Mouse (Mus musculus) thymus, adult 2 months (tissue): Measurements from ENCODE around the gene Mmrn1. TPM values are rescaled to one million over a fixed set of nuclear protein-coding genes. Genes with fewer than 3 reads are reported as not detected.

Experiments
- DNase-seq: peaks from one replicate; pipeline ENCODE4 v3.0.0; 2021
- H3K27ac ChIP-seq: fragments of 200-500 bp; 2 replicates; pipeline ENCODE4 v1.5.1; 2012; ENCODE audit warnings: low read length, control low read depth; ENCODE audit not compliant: control insufficient read depth, insufficient read depth
- H3K27me3 ChIP-seq: fragments of 200-500 bp; 2 replicates; pipeline ENCODE4 v1.6.1; 2012; ENCODE audit warnings: mild to moderate bottlenecking, low read length, moderate library complexity, mixed read lengths; ENCODE audit not compliant: control insufficient read depth, insufficient read depth
- H3K36me3 ChIP-seq: fragments of 200-500 bp; 2 replicates; pipeline ENCODE4 v1.6.1; 2012; ENCODE audit warnings: mild to moderate bottlenecking, low read length, moderate library complexity; ENCODE audit not compliant: control insufficient read depth, insufficient read depth
- H3K4me1 ChIP-seq: fragments of 200-500 bp; replicated peaks from 2 replicates; pipeline ENCODE4 v1.6.1; 2012; ENCODE audit warnings: low read length; ENCODE audit not compliant: control insufficient read depth, insufficient read depth
- H3K4me3 ChIP-seq: fragments of 200-500 bp; 2 replicates; pipeline ENCODE4 v1.5.1; 2012; ENCODE audit warnings: mild to moderate bottlenecking, low read length, control low read depth, moderate library complexity; ENCODE audit not compliant: control insufficient read depth, insufficient read depth
- CTCF ChIP-seq: fragments of 200-500 bp; IDR thresholded peaks from 2 replicates; pipeline ENCODE4 v1.5.1; 2012; ENCODE audit warnings: mild to moderate bottlenecking, control low read depth, low read length, moderate library complexity, borderline replicate concordance; ENCODE audit not compliant: control insufficient read depth, poor library complexity, insufficient read depth; ENCODE audit errors: extremely low read depth
- POLR2A ChIP-seq: fragments of 200-500 bp; IDR thresholded peaks from 2 replicates; pipeline ENCODE4 v1.6.1; 2012; ENCODE audit warnings: mild to moderate bottlenecking, low read length, control low read depth, moderate library complexity; ENCODE audit not compliant: control insufficient read depth, poor library complexity, insufficient read depth; ENCODE audit errors: extremely low read depth
- WGBS: fragments of 180-500 bp; shearing (Covaris S2); methylation state at CpG from one replicate; pipeline ENCODE4 v1.1.7; 2018; 5-methylcytosine and 5-hydroxymethylcytosine counted together
- polyA plus RNA-seq: library from polyadenylated mRNA; depleted of rRNA; stranded (reverse); fragments of >200 nt; gene quantifications from 2 replicates; pipeline ENCODE4 v1.2.3, GENCODE M21; 2012

Mmrn1 gene
- polyA plus RNA-seq, 1 experiment: 0.13 TPM

- no peak for DNase-seq
- no peaks in the 10 kb centered on the region for H3K27me3 ChIP-seq
- H3K4me1 ChIP-seq: no peaks in the 10 kb centered on the region
- WGBS: 93% methylated on average over 11 of the region's 11 CpGs
- no peaks in the 10 kb centered on the region for H3K36me3 ChIP-seq
- TF ChIP-seq POLR2A: no peak
- no peak for TF ChIP-seq CTCF
- no peak overlapping the region for H3K4me3 ChIP-seq
- H3K27ac ChIP-seq: no peak overlapping the region
Observed at GRCm38 (mm10) chr6:60986914-60987313, 62.1 kb downstream of the Mmrn1 start.

GRCm38 (mm10) chr6:60987804-60988203 lies 63.0 kb downstream of the Mmrn1 start:
- WGBS: 92% methylated on average over 3 of the region's 3 CpGs
- Histone ChIP-seq H3K27me3 (no peaks in the 10 kb centered on the region), H3K27ac (no peak overlapping the region), H3K36me3 (no peaks in the 10 kb centered on the region), H3K4me3 (no peak overlapping the region), H3K4me1 (no peaks in the 10 kb centered on the region)
- DNase-seq: no peak
- no peak for TF ChIP-seq CTCF
- TF ChIP-seq POLR2A: no peak

- TF ChIP-seq CTCF (no peak), POLR2A (no peak)
- Histone ChIP-seq H3K4me3 (no peak overlapping the region), H3K27me3 (no peaks in the 10 kb centered on the region), H3K27ac (no peak overlapping the region), H3K4me1 (no peaks in the 10 kb centered on the region), H3K36me3 (no peaks in the 10 kb centered on the region)
- DNase-seq: no peak
- 98% methylated on average over 1 of the region's 1 CpGs for WGBS
Observed at GRCm38 (mm10) chr6:60992366-60992765, 67.6 kb downstream of the Mmrn1 start.

- H3K27ac ChIP-seq: no peak overlapping the region
Observed at GRCm38 (mm10) chr6:60993386-60994108, 68.8 kb downstream of the Mmrn1 start.

GRCm38 (mm10) chr6:60994114-60994513 lies 69.3 kb downstream of the Mmrn1 start:
- Histone ChIP-seq H3K4me1 (no peaks in the 10 kb centered on the region), H3K36me3 (no peaks in the 10 kb centered on the region), H3K27ac (no peak overlapping the region), H3K27me3 (no peaks in the 10 kb centered on the region), H3K4me3 (no peak overlapping the region)
- no peak for TF ChIP-seq CTCF
- no peak for TF ChIP-seq POLR2A
- 79% methylated on average over 6 of the region's 6 CpGs for WGBS
- DNase-seq: no peak

More at GRCm38 (mm10) chr6:60993386-60994108, 68.8 kb downstream of the Mmrn1 start:
- DNase-seq: no peak
- no peak for TF ChIP-seq POLR2A
- TF ChIP-seq CTCF: no peak
- H3K4me3 ChIP-seq: no peak overlapping the region
- no peaks in the 10 kb centered on the region for H3K36me3 ChIP-seq
- no peaks in the 10 kb centered on the region for H3K27me3 ChIP-seq
- no peaks in the 10 kb centered on the region for H3K4me1 ChIP-seq
- WGBS: 94% methylated on average over 4 of the region's 4 CpGs

GRCm38 (mm10) chr6:60994521-60994920 lies 69.7 kb downstream of the Mmrn1 start:
- H3K27me3 ChIP-seq: no peaks in the 10 kb centered on the region
- H3K4me3 ChIP-seq: no peak overlapping the region
- no peak for TF ChIP-seq CTCF
- no peak for TF ChIP-seq POLR2A
- H3K4me1 ChIP-seq: no peaks in the 10 kb centered on the region
- H3K36me3 ChIP-seq: no peaks in the 10 kb centered on the region
- H3K27ac ChIP-seq: no peak overlapping the region
- WGBS: 90% methylated on average over 10 of the region's 10 CpGs
- DNase-seq: no peak
